Mouse (Mus musculus) left cerebral cortex, postnatal 25 days (tissue): ENCODE results near the gene Cbx4. TPM values are rescaled to one million over a fixed set of nuclear protein-coding genes. Genes with fewer than 3 reads are reported as not detected.
A peak's percentile ranks its signal among the peaks of the same experiment; 100 is the strongest.

Source experiments
- DNase-seq, 2 experiments: peaks; one replicate each; pipeline ENCODE4 v3.0.0; 2022; ENCODE audit warnings: low spot score in 2 of 2, mixed read lengths in 1 of 2
- intact Hi-C: fragments of 180-260 bp; cut with DNase I; formaldehyde crosslinking; loops from one replicate; pipeline ENCODE4 v1.15.1; 2025
- total RNA-seq, 2 experiments: library from RNA; stranded (reverse); gene quantifications; 2 replicates each; pipeline ENCODE4 v1.2.3; 2021

Cbx4 gene
- total RNA-seq, 2 experiments from 2014 or later: 59.5 to 66.2 TPM

- DNase-seq: no peak
- intact Hi-C loops: no loop called here
Observed at GRCm38 (mm10) chr11:119066841-119067240, 19.2 kb downstream of the Cbx4 start.

- intact Hi-C loops: loop anchor here (1.0 kb wide), 1 partner anchor 25 kb away; no protein-coding TSS in a partner anchor
- DNase-seq: no peak
Observed at GRCm38 (mm10) chr11:119059256-119059655, 26.8 kb downstream of the Cbx4 start.

DNA sequence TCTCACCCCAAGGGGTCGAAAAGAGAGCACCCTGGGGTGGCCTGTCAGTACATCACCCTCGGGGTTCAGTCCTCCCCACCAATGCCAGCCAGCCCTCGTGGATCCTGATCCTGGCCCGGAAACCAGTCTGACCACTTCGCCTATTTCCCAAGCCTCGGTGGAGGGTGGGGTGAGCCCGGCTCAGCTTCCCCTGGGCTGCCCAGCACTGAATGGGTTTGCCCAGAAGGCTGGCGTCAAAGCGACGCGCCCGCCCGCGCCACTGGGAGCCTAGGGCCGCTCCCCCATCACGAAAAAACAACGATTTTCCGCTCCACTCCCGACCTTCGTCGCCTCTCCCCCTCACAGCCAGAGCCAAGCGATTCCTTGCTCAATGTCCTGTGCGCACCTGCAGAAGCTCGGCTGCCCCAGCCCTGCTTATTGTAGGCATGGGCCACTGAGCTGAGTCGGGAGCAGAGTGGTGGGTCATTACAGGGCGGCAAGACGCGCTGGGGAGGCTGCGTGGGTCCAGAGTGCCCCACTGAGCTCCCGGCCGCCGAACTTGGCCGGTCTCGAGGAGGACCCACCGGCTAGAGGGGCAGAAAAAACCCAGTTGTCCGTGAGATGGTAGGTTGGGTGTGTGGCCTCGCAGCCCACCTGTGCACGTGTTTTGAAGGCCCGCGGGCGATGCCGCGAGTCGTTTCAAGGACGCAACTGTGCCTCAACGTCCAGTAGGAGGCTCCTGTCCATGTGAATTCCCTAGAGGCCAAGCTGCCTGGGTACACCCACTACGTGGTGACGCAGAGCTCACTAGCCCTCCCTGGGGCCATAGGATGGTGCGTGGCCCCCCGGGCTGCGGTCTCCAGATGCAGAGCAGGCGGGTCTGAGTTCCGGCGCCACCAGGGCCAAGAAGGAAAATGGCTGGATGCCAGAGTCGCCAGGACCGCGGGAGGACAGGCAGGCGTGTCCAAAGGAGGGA is 27.7 kb downstream of the Cbx4 start:
- intact Hi-C loops: no loop called here
- no peak for DNase-seq

GRCm38 (mm10) chr11:119057291-119057690 is 28.7 kb downstream of the Cbx4 start:
- intact Hi-C loops: no loop called here
- DNase-seq: no peak

GRCm38 (mm10) chr11:119056301-119057211 is 29.5 kb downstream of the Cbx4 start:
- intact Hi-C loops: loop anchor here (1.0 kb wide), 1 partner anchor 29 kb away; no protein-coding TSS in a partner anchor
- peak; percentile 54 to 73 for DNase-seq

DNA sequence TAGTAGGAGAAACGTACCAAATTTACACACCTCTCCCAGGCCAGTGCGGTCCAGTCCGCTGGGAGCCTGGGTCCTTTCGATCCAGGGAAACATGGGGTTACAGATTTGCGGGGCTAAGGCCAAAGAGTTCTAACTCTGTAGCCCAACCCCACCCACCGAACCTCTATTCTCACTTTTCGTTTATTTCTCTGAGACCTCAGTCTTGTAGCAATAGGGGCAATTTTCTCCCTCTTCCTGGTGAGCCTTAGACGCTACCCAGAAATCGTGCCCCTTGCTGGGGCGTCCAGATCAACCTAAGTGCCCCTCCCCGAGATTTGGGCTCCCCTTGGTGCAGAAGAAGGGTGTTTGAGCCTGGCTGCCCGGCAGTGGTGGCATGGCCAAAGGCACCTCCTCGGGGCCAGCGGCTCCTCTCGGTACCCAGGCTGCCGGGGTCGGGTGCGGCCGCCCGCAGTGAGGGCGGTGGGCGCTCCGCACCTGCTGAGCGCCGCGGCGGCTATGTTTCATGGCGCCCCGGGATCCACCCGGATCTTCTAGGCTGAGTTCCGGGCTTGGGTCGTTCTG is 30.4 kb downstream of the Cbx4 start:
- intact Hi-C loops: loop anchor here (1.0 kb wide), 1 partner anchor 30 kb away; no protein-coding TSS in a partner anchor
- no peak for DNase-seq

- DNase-seq: peak in 1 of 2 experiments; percentile 48
- intact Hi-C loops: no loop called here
Observed at GRCm38 (mm10) chr11:119054351-119055345, 31.4 kb downstream of the Cbx4 start.

- DNase-seq: peak; percentile 61 to 66
- intact Hi-C loops: no loop called here
Observed at GRCm38 (mm10) chr11:119053738-119054350, 32.2 kb downstream of the Cbx4 start.

DNA sequence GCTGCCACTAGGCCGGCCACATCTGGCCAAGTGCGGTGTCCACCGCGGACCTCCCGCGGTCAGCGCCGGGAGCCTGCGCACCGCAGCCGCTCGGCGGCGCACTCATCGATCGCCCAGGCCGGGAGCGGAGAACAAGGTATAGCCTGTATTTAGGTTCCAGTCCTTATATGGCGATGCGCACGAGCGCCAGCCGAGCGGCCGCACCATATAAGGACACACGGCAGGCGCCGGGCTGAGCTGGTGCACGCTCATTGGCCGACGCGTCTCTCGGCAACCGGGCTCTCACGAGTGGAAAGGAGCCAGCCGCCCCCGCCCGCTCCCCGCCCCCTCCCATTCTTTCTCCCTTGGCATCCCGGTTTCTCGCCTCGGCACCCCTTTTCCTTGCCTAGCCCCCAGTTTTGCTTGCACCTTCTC is 32.8 kb downstream of the Cbx4 start:
- intact Hi-C loops: no loop called here
- peak; percentile 92 to 96 for DNase-seq

DNA sequence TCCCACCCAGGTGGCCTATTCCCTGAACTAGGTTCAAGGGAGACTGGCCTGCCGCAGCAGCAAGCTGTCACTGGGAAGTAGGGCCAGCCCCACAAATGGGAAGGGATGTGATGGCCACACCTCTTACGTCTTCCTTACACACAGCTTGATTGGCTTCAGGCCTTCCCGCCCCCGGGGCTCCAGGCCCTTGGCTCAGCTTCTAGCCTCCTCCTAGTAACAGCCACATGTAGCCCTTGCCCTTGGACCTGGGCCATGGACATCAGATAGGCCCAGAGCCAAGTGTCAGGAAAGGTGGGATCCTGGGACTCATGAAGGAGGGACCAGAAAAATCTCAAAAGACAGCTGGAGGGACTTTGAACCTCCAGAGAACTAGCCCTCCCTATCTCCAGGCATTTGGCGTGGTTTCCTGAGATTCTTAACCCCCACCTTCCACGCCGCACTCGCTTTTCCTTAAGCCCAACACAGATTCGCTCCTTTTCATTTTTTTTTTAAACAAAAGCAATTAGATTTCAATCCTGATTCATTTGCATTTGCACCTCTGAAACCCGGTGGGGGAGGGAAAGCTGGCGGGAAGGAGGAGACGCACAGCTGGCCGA is 33.3 kb downstream of the Cbx4 start:
- DNase-seq: peak in 1 of 2 experiments; percentile 47
- intact Hi-C loops: no loop called here

GRCm38 (mm10) chr11:119051927-119052660 is 33.9 kb downstream of the Cbx4 start:
- intact Hi-C loops: loop anchor here (2.0 kb wide), 1 partner anchor 139 kb away; no protein-coding TSS in a partner anchor
- peak; percentile 49 to 68 for DNase-seq

GRCm38 (mm10) chr11:119051426-119051825 is 34.6 kb downstream of the Cbx4 start:
- no peak for DNase-seq
- intact Hi-C loops: loop anchor here (2.0 kb wide), 1 partner anchor 139 kb away; no protein-coding TSS in a partner anchor

GRCm38 (mm10) chr11:119050361-119050760 is 35.7 kb downstream of the Cbx4 start:
- DNase-seq: no peak
- intact Hi-C loops: loop anchor here (2.0 kb wide), 1 partner anchor 140 kb away; no protein-coding TSS in a partner anchor

DNA sequence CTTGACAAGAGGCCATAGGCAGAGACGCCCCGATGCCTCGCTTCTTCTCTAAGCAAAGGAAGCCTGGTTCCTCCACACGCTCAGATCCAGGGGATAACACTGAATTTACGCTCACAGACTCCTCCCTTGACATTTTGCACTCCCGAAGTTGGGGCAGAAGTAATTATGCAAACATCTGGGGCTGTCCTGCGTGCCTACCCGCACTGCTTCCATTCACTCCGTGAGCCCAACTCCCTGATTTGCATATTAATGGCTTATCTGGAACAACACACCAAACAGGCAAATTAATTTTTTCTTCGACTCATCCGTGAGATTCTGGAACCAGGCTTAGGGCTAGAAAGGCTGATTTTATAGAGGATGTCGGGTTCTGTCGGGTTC is 37.9 kb downstream of the Cbx4 start:
- intact Hi-C loops: no loop called here
- DNase-seq: no peak

DNA sequence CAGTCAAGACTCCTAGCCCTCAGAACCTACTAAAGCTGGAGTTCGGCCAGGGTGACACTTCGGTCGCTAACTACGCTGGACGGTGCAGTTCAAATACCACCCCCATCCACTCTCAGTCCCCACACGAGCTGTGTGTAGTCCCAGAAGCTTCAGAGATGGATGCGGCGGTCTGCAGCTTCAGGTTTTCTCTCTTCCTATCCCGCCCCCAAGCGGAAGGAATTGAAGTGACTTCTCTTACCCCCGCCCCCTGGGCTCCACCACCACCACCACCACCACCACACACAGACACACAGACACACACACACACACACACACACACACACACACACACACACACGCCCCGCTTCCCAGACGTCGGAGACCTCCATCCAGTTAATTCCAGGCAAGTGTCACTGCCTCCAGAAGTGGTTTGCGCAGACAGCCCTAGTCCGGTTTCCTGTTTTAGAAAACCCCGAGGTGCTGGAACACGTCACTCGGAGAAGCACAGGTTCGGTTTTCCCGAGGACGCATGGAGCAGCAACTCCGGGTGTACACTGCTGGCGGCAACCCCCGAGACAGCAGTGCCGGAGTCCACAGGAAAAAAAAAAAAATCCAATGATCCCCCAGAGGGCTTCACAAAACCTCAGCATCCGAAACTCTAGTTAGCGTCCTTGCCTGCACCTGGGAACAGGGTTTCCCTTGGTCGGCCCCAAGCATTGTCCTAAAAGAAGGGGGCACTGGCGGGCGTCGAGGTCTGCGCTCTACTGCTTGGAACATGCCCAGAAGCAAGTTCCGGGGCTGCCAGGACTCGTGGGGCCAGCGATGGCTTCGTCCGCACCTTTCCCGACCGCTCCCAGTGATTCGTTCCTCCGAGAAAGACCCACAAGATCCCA is 38.5 kb downstream of the Cbx4 start:
- intact Hi-C loops: no loop called here
- DNase-seq: no peak
